Mouse (Mus musculus) brain, embryonic 14.5 days (tissue): ENCODE data around the gene Ncbp2. TPM values are rescaled to one million over a fixed set of nuclear protein-coding genes. Genes with fewer than 3 reads are reported as not detected.

Source experiments
- DNase-seq: peaks from one replicate; pipeline ENCODE4 v3.0.0-alpha.2; 2011; ENCODE audit warnings: low read depth
- CTCF ChIP-seq: fragments of 200-500 bp; IDR thresholded peaks from 2 replicates; pipeline ENCODE4 v1.5.1; 2012; ENCODE audit warnings: inconsistent platforms, mild to moderate bottlenecking, moderate library complexity, borderline replicate concordance; ENCODE audit not compliant: insufficient read depth, insufficient read length; ENCODE audit errors: extremely low read depth
- POLR2A ChIP-seq: fragments of 200-500 bp; IDR thresholded peaks from 2 replicates; pipeline ENCODE4 v1.6.1; 2012; ENCODE audit warnings: mild to moderate bottlenecking, inconsistent platforms, borderline replicate concordance; ENCODE audit not compliant: poor library complexity, insufficient read depth, insufficient read length, severe bottlenecking; ENCODE audit errors: extremely low read depth
- polyA plus RNA-seq: library from polyadenylated mRNA; depleted of rRNA; stranded (reverse); fragments of >200 nt; gene quantifications from 2 replicates; pipeline ENCODE4 v1.2.3, GENCODE M21; 2012

The Ncbp2 gene
- polyA plus RNA-seq, 1 experiment, result 93.8 TPM

GRCm38 (mm10) chr16:31918248-31918724 lies 30.0 kb upstream of the Ncbp2 start:
- DNase-seq, result peak; percentile 93
- TF ChIP-seq CTCF, result peak; percentile 98
- TF ChIP-seq POLR2A, result no peak

- TF ChIP-seq POLR2A, result no peak
- no peak for TF ChIP-seq CTCF
- no peak for DNase-seq
These were observed 23.9 kb upstream of the Ncbp2 start for GRCm38 (mm10) chr16:31924368-31924767.

DNA sequence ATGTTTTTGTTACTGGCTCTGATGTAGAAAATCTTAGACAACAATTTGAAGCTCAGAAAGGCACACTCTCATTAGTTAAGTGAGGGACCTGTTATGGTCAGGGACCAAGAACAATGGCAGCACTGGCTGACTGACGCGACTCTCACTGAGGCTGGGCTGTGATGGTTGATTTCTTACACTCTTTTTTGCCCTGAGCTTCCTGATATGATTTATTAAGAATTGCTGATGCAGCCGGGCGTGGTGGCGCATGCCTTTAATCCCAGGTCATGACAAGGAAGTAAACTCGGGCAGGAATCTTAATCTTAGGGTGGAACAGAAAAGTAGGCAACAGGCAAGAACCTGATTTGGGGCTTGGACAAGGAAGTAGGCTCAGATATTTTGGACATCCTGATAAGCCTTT lies 22.2 kb upstream of the Ncbp2 start:
- no peak for DNase-seq
- TF ChIP-seq POLR2A (no peak), CTCF (no peak)

DNA sequence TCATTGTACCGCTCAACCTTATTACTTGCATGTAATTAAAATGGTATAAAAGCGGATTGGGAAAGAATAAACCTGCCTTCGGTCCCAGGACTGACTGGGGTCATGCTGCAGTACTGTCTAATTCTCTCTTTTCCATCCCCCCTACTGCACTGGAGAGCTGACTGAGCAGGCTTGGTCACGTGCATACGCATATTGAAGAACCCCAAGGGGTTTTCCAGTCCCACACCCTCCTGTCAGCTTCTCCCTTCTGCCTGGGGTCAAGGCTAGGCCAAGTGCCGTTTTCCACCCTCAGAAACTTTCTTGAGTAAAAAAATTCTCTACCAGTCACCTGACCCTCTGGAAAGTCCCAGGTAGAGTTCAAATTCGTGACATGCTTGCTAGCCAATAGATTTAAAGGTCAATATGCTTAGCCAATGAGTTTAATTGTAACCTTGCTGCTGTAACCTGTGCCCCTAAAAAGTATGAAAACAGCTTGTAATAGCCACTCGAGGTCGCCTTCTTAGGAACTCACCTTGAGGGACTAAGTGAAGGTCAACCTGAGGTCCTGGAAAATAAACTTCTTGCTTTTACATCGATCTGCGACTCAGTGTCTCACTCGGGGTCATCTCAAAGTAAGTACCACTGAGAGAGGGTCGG lies 21.6 kb upstream of the Ncbp2 start:
- TF ChIP-seq POLR2A (no peak), CTCF (no peak)
- DNase-seq, result no peak

DNA sequence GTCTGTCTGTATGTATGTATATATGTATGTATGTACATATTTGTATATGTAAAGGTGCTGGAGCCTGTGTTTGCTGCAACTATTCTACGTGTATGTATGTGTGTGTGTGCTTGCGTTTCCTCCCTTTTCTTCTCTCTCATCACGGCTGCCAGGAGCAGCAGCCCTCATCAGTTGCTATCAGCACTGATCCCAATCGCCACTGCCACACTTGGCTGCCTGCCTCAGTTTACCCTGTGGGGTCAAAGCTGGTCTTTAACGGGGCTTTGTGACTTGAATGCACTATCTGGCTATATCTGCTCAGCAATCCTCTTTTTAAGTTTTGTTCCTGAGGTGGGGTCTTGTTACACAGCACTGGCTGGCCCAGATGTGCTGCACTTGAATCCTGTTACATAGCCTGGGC lies 20.9 kb upstream of the Ncbp2 start:
- TF ChIP-seq CTCF (no peak), POLR2A (no peak)
- DNase-seq, result no peak

- no peak for DNase-seq
- no peak for TF ChIP-seq POLR2A
- TF ChIP-seq CTCF, result no peak
These were observed 17.0 kb upstream of the Ncbp2 start for GRCm38 (mm10) chr16:31931330-31931729.

GRCm38 (mm10) chr16:31932255-31932654 lies 16.1 kb upstream of the Ncbp2 start:
- no peak for TF ChIP-seq CTCF
- no peak for TF ChIP-seq POLR2A
- DNase-seq, result peak; percentile 43

DNA sequence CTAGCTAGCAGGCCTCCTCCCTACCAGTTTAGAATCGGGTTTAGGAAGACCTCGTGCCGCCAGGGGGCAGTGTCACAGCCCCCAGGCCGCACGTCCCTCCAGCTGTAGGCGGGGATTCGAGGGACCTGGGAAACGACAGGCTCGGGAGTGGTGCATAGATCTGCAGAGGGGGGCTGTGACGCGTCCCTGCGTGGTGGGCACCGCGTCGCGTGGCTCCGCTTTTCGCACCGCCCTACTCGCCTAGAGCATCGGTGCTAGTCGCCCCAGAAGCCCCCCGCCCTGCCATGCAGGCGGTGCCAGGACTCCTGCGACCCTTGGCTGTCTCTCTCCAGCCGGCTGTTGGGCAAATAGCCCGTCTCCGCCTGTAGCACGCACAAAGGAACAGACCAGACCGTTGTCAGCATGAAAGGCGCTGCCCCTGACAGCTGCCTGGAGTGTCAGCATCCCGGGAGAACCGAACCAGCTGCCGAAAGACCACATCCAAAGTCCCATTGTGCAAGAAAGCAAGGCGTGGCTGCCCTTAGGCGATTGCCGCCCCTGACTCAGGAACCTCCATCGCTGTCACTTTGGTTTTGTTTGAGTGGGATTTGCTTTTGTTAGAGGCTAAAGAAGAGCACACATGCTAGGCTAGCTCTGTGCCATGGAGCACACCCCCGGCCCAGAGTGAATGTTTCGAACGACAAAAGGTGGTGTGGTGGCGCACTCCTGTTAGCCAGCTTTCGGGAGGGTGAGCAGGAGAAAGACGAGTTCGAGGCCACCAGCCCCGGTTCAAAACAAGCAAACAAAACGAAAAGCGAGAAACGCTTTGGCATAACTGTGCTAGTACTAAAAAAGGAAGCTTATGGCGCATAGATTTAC lies 15.2 kb upstream of the Ncbp2 start:
- peak; percentile 99 for DNase-seq
- TF ChIP-seq CTCF (peak; percentile 96), POLR2A (peak; percentile 69; the same call in 1 of the 2 replicates)

DNA sequence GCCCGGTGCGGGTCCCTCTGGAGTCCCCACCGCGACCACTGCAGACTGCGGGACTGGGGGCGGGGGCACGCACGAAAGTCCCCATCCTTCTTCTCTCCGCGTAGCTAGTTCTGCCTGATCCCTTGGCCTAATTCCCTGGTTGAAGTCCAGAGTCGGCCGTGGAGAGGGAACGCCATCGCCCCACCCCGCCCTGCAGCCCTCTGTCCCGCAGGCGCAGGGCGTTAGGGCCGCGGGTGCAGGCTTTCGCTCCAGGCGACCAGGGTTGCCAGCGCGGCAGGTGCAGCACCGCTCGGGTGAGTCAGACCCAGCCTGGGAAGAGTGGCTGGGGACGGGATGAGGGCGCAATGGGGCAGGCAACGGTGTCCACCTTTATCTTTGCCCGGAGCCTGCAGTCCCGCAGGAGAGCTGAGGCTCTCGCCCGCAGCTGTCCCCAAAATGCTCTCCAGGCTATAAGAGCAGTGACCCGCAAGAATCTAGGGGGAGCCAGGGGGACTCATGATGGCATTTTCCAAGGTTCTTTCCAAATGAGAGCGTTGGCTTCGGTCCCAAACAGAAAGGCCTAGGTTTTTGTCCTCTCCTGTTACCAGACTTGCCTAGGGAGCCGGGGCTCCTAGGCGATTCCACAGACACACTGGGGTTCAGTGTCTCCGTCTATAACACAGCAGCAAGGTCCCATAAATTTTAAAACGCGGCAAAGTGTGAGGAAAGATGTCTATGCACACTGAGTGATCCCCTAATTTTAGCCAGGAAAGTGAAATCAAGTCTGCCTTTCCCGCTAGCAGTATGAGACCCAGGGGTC lies 14.4 kb upstream of the Ncbp2 start, which contains the start of gene Pigz:
TSS of gene Pigz (plus strand) at position 101 of the 799 bp plus-strand sequence.
- DNase-seq, result peak; percentile 74
- TF ChIP-seq POLR2A (no peak), CTCF (no peak)

GRCm38 (mm10) chr16:31934550-31935010 lies 13.7 kb upstream of the Ncbp2 start:
- TF ChIP-seq POLR2A (no peak), CTCF (no peak)
- no peak for DNase-seq
